Mouse (Mus musculus) forebrain, embryonic 11.5 days (tissue): ENCODE results near the gene Slc25a33. TPM values are rescaled to one million over a fixed set of nuclear protein-coding genes. Genes with fewer than 3 reads are reported as not detected.
A peak's percentile ranks its signal among the peaks of the same experiment; 100 is the strongest.

Experiments used
- ATAC-seq: fragments of 200-750 bp; cut with Nextera tagmentation; replicated peaks from 2 replicates; pipeline ENCODE4 v1.8.0; 2017; ENCODE audit warnings: moderate TSS enrichment; ENCODE audit not compliant: low FRiP score
- DNase-seq: peaks from one replicate; pipeline ENCODE4 v3.0.0-alpha.2; 2017; ENCODE audit warnings: low spot score
- H3K27ac ChIP-seq: fragments of 300-500 bp; sonication (generic); 2 replicates; pipeline ENCODE4 v1.5.1; 2014; ENCODE audit warnings: low read depth, low read length
- H3K27me3 ChIP-seq: fragments of 300-500 bp; sonication (generic); 2 replicates; pipeline ENCODE4 v1.6.1; 2014; ENCODE audit warnings: mild to moderate bottlenecking, low read length, mixed read lengths; ENCODE audit not compliant: control insufficient read depth, insufficient read depth
- H3K36me3 ChIP-seq: fragments of 300-500 bp; sonication (generic); 2 replicates; pipeline ENCODE4 v1.6.1; 2014; ENCODE audit warnings: mild to moderate bottlenecking, low read length, moderate library complexity, mixed read lengths; ENCODE audit not compliant: control insufficient read depth, insufficient read depth
- H3K4me1 ChIP-seq: fragments of 300-500 bp; sonication (generic); replicated peaks from 2 replicates; pipeline ENCODE4 v1.6.1; 2014; ENCODE audit warnings: low read length, mixed read lengths; ENCODE audit not compliant: control insufficient read depth, insufficient read depth
- H3K4me2 ChIP-seq: fragments of 300-500 bp; sonication (generic); 2 replicates; pipeline ENCODE4 v1.6.1; 2014; ENCODE audit warnings: low read depth, mild to moderate bottlenecking, low read length, moderate library complexity, mixed read lengths; ENCODE audit not compliant: severe bottlenecking
- H3K4me3 ChIP-seq: fragments of 300-500 bp; sonication (generic); 2 replicates; pipeline ENCODE4 v1.5.1; 2014; ENCODE audit warnings: low read depth, low read length
- H3K9ac ChIP-seq: fragments of 300-500 bp; sonication (generic); 2 replicates; pipeline ENCODE4 v1.6.1; 2014; ENCODE audit warnings: low read length
- H3K9me3 ChIP-seq: fragments of 300-500 bp; sonication (generic); 2 replicates; pipeline ENCODE4 v1.6.1; 2016; ENCODE audit warnings: low read length, mixed read lengths; ENCODE audit not compliant: control insufficient read depth
- WGBS: fragments of 180-500 bp; shearing (Covaris S2); extraction: QIAGEN DNeasy Blood & Tissue Kit; methylation state at CpG from one replicate; pipeline ENCODE4 v1.1.7; 2014; 5-methylcytosine and 5-hydroxymethylcytosine counted together
- polyA plus RNA-seq: library from polyadenylated mRNA; unstranded; fragments of >200 nt; fragmentation: Nextera tagmentation; extraction: Ambion mirVana; gene quantifications from 2 replicates; pipeline ENCODE4 v1.2.1, GENCODE M21; 2014

The Slc25a33 gene
- polyA plus RNA-seq, 1 experiment from 2014 or later, result 12.0 TPM

DNA sequence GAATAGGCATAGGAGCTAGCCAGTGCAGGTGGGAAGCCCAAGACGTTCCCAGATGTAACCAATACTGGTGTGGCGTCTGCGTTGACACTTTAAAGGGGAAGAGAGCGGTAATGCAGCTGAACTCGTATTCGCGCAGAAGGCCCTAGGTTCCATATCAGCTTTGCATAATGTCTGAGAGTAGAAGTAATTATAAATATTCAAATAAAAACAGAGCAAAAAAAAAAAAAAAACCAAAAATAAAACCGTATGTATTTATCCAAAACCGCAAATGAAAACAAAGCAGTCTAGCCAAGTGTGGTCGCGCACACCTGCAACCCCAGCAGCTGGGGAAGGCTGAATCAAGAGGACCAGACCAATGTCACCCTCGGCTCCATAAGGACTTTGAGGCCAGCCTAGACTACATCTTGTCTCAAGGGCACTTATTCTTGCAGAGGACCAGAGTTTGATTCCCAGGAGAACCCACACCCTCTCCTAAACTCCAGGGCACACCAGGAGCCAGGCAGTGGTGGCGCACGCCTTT is 32.0 kb downstream of the Slc25a33 start:
- Histone ChIP-seq H3K9me3 (no peaks in the 10 kb centered on the region), H3K4me1 (peaks cover under 1% of the 10 kb centered on the region), H3K4me3 (no peak overlapping the region), H3K36me3 (peaks cover 3% of the 10 kb centered on the region; the same call in 1 of the 2 replicates), H3K27me3 (no peaks in the 10 kb centered on the region), H3K27ac (no peak overlapping the region), H3K9ac (no peak overlapping the region), H3K4me2 (no peak overlapping the region)
- 92% methylated on average over 14 of the region's 14 CpGs for WGBS
- ATAC-seq (no peak), DNase-seq (no peak)

DNA sequence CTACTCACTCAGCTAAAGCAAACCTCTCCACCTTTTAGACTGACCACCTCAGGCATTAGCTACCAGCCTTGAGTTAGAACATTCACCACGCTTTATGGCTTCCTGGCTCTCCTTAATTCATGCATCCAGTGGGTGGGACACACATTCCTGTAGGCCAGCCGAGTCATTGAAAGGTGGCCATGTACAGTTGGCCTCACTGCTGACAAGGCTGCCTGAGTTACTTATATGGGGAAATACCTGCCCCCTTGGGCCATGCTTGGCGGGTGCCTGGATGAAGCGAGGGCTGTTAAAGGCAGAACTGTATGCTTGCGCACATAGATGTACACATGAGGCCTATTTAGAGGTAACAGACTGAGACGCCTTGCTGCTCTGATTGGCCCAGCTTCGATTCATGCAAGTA is 33.8 kb downstream of the Slc25a33 start:
- no peak overlapping the region for H3K4me2 ChIP-seq
- no peaks in the 10 kb centered on the region for H3K36me3 ChIP-seq
- no peak overlapping the region for H3K27ac ChIP-seq
- DNase-seq (no peak), ATAC-seq (no peak)
- H3K4me3 ChIP-seq, result no peak overlapping the region
- no peak overlapping the region for H3K9ac ChIP-seq
- H3K4me1 ChIP-seq, result peaks cover 13% of the 10 kb centered on the region
- H3K27me3 ChIP-seq, result no peaks in the 10 kb centered on the region
- 92% methylated on average over 7 of the region's 7 CpGs for WGBS
- no peaks in the 10 kb centered on the region for H3K9me3 ChIP-seq

DNA sequence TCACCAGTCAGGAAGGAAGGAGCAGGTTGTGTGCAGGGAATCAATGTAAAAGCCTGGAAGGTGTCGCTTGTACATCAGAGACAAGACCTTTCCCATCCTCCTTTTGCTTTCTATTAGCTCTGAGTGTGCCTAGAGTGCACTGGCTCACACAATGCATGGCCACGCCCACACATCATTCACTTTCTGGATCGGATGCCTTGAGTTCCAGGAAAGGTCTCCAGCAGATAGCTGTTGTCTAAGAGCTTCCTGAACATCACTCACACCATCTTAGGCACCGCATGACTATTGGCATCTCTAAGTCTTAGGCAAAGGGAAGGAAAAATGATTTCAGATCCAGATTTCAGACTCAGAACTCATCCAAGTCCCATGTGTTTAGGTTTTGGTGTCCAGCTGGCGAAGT is 34.6 kb downstream of the Slc25a33 start:
- ATAC-seq (no peak), DNase-seq (no peak)
- Histone ChIP-seq H3K9me3 (no peaks in the 10 kb centered on the region), H3K4me1 (peaks cover 16% of the 10 kb centered on the region), H3K4me2 (no peak overlapping the region), H3K4me3 (no peak overlapping the region), H3K27ac (no peak overlapping the region), H3K27me3 (no peaks in the 10 kb centered on the region), H3K36me3 (no peaks in the 10 kb centered on the region), H3K9ac (no peak overlapping the region)
- 81% methylated on average over 5 of the region's 5 CpGs for WGBS

DNA sequence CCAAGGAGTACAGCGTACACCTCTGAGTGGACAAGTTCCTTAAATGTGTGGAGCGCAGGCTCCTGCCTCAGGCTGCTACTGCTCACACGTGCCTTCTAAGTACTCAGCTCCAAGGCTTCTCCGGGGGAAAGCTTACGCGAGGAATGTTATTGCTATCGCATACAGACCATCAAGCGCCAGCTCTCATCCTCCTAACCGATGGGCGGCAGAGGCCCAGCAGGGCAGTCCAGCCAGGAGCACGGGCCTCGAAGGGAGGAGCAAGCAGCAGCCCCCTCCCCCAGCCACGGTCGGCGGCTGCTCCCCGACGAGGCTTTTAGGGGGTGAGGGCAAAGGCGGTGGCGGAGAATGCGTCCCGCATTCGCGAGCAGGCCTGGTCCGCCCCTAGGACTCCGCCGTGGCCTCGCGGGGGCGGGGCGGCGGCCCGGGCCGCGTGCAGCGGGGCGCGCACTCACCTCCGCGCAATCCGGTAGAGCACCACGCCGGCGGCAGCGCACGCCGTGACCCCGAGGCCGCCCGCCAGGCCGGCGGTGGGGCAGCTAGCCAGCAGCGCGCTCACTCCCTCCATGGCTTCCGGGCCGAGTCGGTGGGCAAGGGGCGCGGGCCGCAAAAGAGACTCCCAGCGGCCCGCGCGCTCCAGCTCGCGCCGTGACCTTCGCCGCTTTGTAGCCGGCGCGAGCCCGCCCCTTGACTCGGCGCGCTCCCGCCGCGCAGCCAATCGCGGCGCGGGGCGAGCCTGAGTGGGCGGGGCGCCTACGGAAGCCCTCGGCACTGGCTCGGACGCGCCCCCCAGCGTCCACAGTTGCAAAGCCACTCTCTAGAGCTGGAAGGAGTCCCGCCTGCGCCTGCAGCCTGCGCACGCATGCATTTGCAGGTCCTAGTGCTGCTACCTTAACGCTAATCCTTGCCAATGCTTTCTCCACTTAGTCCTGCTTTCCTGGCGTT is 36.4 kb downstream of the Slc25a33 start, which contains the start of gene Tmem201:
Gene Tmem201, minus strand, starts transcription at position 662 of the 942 bp plus-strand sequence.
- peak; percentile 92 for ATAC-seq
- Histone ChIP-seq H3K4me1 (peaks cover 28% of the 10 kb centered on the region), H3K27me3 (no peaks in the 10 kb centered on the region), H3K4me2 (peak within 1 kb of the TSS; percentile 98), H3K9ac (peak within 1 kb of the TSS; percentile 92), H3K9me3 (no peaks in the 10 kb centered on the region), H3K4me3 (peak within 1 kb of the TSS; percentile 87), H3K36me3 (no peaks in the 10 kb centered on the region), H3K27ac (peak within 1 kb of the TSS; percentile 50; the same call in 1 of the 2 replicates)
- peak; percentile 98 for DNase-seq
- WGBS, result under 1% methylated on average over 91 of the region's 97 CpGs

DNA sequence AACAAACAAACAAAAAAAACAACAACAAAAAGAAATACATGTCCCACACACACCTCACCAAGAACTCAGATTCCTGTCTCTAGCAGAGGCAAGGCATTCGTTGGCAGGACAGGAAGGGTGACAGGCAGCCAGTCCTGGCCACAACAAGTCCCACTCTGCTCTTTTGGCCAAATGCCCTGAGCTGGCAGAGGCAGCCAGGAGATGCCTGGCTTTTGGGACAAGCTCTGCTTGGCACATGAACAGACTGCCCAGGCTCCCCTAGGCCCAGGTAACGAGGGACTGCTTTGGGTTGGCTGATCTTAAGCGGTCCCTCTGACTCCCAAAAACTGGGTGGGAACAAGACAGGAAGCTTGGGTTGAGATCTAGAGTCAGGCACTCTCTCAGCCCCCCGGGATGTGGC is 37.5 kb downstream of the Slc25a33 start:
- DNase-seq (no peak), ATAC-seq (no peak)
- H3K27ac ChIP-seq, result no peak overlapping the region
- peak overlapping the region; percentile 92 for H3K9ac ChIP-seq
- H3K4me1 ChIP-seq, result peaks cover 28% of the 10 kb centered on the region
- H3K27me3 ChIP-seq, result no peaks in the 10 kb centered on the region
- H3K9me3 ChIP-seq, result no peaks in the 10 kb centered on the region
- no peaks in the 10 kb centered on the region for H3K36me3 ChIP-seq
- WGBS, result 47% methylated on average over 4 of the region's 4 CpGs
- peak overlapping the region; percentile 98 for H3K4me2 ChIP-seq
- peak overlapping the region; percentile 87 for H3K4me3 ChIP-seq

DNA sequence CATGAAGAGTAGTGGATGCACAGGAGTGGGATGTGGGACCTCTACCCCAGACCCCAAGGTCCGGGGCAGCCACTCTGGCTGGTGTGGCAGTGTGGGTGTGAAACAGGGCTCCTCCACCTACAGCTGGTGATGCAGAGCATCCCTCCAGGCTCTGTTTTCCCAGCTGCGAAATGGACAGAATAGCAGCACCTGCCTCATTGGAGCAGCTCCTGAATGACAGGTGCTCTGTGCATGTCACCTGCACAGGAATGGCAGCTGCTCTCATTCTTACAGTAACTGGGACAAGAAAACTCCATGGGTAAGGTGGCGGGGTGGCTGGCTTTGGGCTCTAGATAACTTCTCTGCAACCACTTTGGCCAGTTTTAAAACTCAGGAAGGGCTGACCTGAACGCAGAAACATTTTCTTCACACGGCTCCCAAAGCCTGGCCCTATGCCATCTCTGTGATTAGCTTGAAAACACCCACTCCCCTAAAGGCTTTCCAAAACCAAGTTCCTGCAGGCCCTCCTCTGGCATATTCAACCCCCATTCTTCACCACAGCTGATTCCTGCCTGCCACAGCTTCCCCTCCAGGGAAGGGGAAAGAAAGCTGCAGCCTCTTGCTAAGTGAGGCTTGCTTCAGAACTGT is 38.3 kb downstream of the Slc25a33 start:
- Histone ChIP-seq H3K4me1 (peaks cover 28% of the 10 kb centered on the region), H3K36me3 (no peaks in the 10 kb centered on the region), H3K27ac (no peak overlapping the region), H3K9ac (no peak overlapping the region), H3K27me3 (no peaks in the 10 kb centered on the region), H3K9me3 (no peaks in the 10 kb centered on the region), H3K4me3 (no peak overlapping the region), H3K4me2 (no peak overlapping the region)
- ATAC-seq, result no peak
- DNase-seq, result no peak
- 85% methylated on average over 5 of the region's 5 CpGs for whole genome bisulfite sequencing

DNA sequence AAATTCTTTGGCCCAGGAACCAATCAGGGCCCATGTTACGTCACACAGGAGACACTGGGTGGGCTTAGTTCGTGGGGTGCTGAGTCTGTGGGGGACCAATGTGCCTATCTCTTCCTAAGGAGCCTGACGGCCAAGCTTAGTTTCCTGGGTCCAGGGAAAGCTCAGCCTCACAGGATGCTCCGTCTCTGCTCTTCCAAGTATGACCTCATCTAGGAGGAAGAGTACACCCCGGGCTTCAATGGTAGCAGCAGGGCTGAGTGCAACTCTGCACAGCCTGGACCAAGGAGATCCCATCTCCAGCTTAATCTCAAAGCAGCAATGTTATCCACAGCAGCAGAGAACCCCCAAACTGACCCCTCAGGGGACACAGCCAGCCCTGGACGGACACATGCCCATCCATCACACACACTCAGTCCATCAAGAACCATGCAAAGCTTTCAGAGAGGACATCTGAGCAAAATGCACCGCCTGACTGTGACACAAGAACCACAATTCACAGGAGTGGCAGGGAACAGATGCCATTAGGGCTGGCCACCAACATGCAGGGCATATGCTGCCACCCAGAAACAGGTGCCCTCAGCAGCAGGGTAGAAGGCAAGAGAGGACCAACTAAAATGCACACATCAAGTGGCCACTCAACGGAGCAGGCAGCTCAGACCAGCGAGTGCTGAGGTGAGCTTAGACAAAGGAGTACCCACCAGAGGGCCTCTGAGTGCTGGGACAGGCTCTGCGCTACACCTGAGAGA is 39.2 kb downstream of the Slc25a33 start:
- Histone ChIP-seq H3K4me1 (peaks cover 28% of the 10 kb centered on the region), H3K4me2 (no peak overlapping the region), H3K36me3 (no peaks in the 10 kb centered on the region; the same call in 1 of the 2 replicates)

DNA sequence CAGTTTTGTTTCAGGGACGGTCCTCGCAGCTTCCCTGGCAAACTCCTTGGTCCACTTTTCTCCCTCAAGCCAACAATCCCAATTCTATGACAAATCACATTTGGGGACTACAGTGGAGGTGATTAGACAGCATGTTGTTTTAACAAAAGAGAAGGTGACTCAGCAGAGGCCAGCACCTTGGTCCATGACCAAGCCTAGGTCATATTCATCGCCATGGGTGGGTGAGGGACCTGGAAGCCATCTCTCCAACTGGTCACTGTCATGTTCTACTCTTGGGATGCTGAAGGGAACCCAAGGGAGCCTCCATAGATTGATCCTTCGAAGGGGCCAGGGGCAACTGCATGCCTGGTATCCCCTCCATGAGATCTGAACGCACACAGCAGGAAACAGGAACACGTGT is 39.8 kb downstream of the Slc25a33 start:
- H3K27me3 ChIP-seq, result no peaks in the 10 kb centered on the region
- 94% methylated on average over 6 of the region's 6 CpGs for WGBS
- H3K9ac ChIP-seq, result no peak overlapping the region; the same call in 1 of the 2 replicates
- peaks cover 3% of the 10 kb centered on the region; the same call in 1 of the 2 replicates for H3K36me3 ChIP-seq
- no peak overlapping the region for H3K4me2 ChIP-seq
- peaks cover 28% of the 10 kb centered on the region for H3K4me1 ChIP-seq
- H3K4me3 ChIP-seq, result no peak overlapping the region
- DNase-seq (no peak), ATAC-seq (no peak)
- H3K27ac ChIP-seq, result peak overlapping the region; percentile 37; the same call in 1 of the 2 replicates
- H3K9me3 ChIP-seq, result no peaks in the 10 kb centered on the region

More for the DNA sequence above, 39.2 kb downstream of the Slc25a33 start:
- ATAC-seq, result no peak
- Histone ChIP-seq H3K27ac (no peak overlapping the region), H3K27me3 (no peaks in the 10 kb centered on the region), H3K9me3 (no peaks in the 10 kb centered on the region), H3K9ac (no peak overlapping the region), H3K4me3 (no peak overlapping the region)
- 83% methylated on average over 10 of the region's 10 CpGs for WGBS
- no peak for DNase-seq
